Mouse (Mus musculus) heart, embryonic 13.5 days (tissue): ENCODE results near the gene Ceacam18. TPM values are rescaled to one million over a fixed set of nuclear protein-coding genes. Genes with fewer than 3 reads are reported as not detected.
"Not testable (repeated sequence)": the region's sequence is repeated elsewhere in the genome, so short reads cannot be mapped to it uniquely, and the experiment has no call there.

Experiments
- ATAC-seq: fragments of 200-750 bp; cut with Nextera tagmentation; 2 replicates; pipeline ENCODE4 v1.8.0; 2017; ENCODE audit warnings: moderate TSS enrichment; ENCODE audit not compliant: insufficient number of reproducible peaks, low FRiP score, low TSS enrichment; ENCODE audit errors: extremely low read depth
- H3K27ac ChIP-seq: fragments of 300-500 bp; sonication (generic); replicated peaks from 2 replicates; pipeline ENCODE4 v1.5.1; 2015; ENCODE audit warnings: moderate library complexity, mild to moderate bottlenecking, inconsistent platforms
- H3K27me3 ChIP-seq: fragments of 300-500 bp; sonication (generic); replicated peaks from 2 replicates; pipeline ENCODE4 v1.6.1; 2015; ENCODE audit warnings: mild to moderate bottlenecking, inconsistent platforms
- H3K36me3 ChIP-seq: fragments of 300-500 bp; sonication (generic); 2 replicates; pipeline ENCODE4 v1.6.1; 2015; ENCODE audit warnings: mild to moderate bottlenecking, inconsistent platforms
- H3K4me1 ChIP-seq: fragments of 300-500 bp; sonication (generic); 2 replicates; pipeline ENCODE4 v1.6.1; 2015; ENCODE audit warnings: inconsistent platforms
- H3K4me2 ChIP-seq: fragments of 300-500 bp; sonication (generic); 2 replicates; pipeline ENCODE4 v1.6.1; 2015; ENCODE audit warnings: inconsistent platforms, mild to moderate bottlenecking, moderate library complexity
- H3K4me3 ChIP-seq: fragments of 300-500 bp; sonication (generic); 2 replicates; pipeline ENCODE4 v1.5.1; 2015; ENCODE audit warnings: moderate library complexity, mild to moderate bottlenecking, inconsistent platforms
- H3K9ac ChIP-seq: fragments of 300-500 bp; sonication (generic); 2 replicates; pipeline ENCODE4 v1.6.1; 2015; ENCODE audit warnings: inconsistent platforms, mild to moderate bottlenecking, moderate library complexity
- H3K9me3 ChIP-seq: fragments of 300-500 bp; sonication (generic); 2 replicates; pipeline ENCODE4 v1.6.1; 2016; ENCODE audit warnings: inconsistent platforms
- WGBS: fragments of 180-500 bp; shearing (Covaris S2); methylation state at CpG from one replicate; pipeline ENCODE4 v1.1.7; 2015; ENCODE audit warnings: mixed read lengths; 5-methylcytosine and 5-hydroxymethylcytosine counted together
- polyA plus RNA-seq: library from polyadenylated mRNA; unstranded; fragments of >200 nt; fragmentation: Nextera tagmentation; extraction: Ambion mirVana; gene quantifications from 2 replicates; pipeline ENCODE4 v1.2.1, GENCODE M21; 2015

Gene Ceacam18
- polyA plus RNA-seq, 1 experiment from 2014 or later: not detected

DNA sequence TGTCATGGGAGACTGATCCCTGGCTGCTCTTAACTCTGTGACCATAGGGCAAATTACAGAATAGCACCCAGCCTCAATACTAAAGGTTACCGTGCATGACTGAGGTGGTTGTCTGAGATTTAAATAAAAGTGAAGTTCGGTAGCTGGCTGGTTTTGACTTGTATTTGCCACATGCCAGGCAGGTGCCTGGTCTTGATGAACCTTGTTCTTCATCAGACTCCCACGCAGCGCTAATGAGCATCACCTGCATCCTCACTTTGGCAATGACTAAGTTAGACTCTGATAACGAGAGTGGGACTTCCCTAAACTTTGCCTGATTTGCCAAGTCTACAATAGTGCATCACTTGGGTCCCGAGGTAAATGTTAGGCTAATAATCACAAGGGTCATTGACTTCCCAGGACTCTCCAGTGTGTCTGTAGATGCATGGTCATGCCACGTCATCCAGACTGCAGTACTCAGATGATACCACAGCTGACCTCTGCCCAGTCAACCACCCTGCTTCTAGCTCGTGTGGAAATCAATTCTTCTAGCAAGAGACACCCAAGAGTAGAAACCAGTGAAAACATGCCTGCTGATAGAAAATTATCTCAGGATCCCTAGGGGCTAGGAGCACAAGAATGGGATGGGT is 8.6 kb upstream of the Ceacam18 start:
- H3K36me3 ChIP-seq: no peaks in the 10 kb centered on the region
- H3K27me3 ChIP-seq: 0 out of 2 replicates have a peak, but pooled peaks cover 3% of the 10 kb centered on the region
- WGBS: 62% methylated on average over 8 of the region's 8 CpGs
- H3K9ac ChIP-seq: no peak overlapping the region
- no peak for ATAC-seq
- H3K4me3 ChIP-seq: no peak overlapping the region
- H3K27ac ChIP-seq: no peak overlapping the region
- H3K9me3 ChIP-seq: no peaks in the 10 kb centered on the region
- no peak overlapping the region for H3K4me2 ChIP-seq
- H3K4me1 ChIP-seq: no peaks in the 10 kb centered on the region

- Histone ChIP-seq H3K4me2 (no peak overlapping the region), H3K27ac (no peak overlapping the region), H3K27me3 (no peaks in the 10 kb centered on the region), H3K9ac (no peak overlapping the region), H3K4me3 (no peak overlapping the region), H3K36me3 (no peaks in the 10 kb centered on the region), H3K9me3 (no peaks in the 10 kb centered on the region), H3K4me1 (no peaks in the 10 kb centered on the region)
- no peak for ATAC-seq
- WGBS: 74% methylated on average over 4 of the region's 4 CpGs
Measured at GRCm38 (mm10) chr7:43633940-43634339, 567 bp upstream of the Ceacam18 start.

GRCm38 (mm10) chr7:43636194-43636593 is 1.7 kb downstream of the Ceacam18 start:
- Histone ChIP-seq H3K4me3 (no peak overlapping the region), H3K4me1 (no peaks in the 10 kb centered on the region), H3K4me2 (no peak overlapping the region), H3K27me3 (no peaks in the 10 kb centered on the region), H3K36me3 (no peaks in the 10 kb centered on the region), H3K27ac (no peak overlapping the region), H3K9ac (no peak overlapping the region), H3K9me3 (no peaks in the 10 kb centered on the region)
- no peak for ATAC-seq
- 53% methylated on average over 2 of the region's 2 CpGs for WGBS

DNA sequence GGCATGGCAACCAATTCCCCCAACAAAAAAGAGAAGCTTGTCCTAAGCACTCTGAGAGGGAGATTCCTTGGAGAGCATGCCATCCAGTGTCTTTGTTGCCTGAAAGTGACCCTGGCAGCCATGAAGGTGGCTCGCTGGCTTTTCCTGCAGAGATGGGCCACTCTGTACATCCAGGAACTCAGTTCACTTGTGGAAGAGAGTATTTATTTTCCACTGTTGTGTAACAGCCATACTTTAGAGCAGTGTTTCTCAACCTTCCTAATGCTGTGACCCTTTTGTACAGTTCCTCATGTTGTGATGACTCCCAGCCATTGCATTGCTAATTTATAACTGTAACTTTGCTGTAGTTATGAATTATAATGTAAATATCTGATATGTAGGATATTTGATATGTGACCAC is 2.6 kb downstream of the Ceacam18 start:
- H3K36me3 ChIP-seq: no peaks in the 10 kb centered on the region
- no peaks in the 10 kb centered on the region for H3K9me3 ChIP-seq
- no peak overlapping the region for H3K4me3 ChIP-seq
- no peaks in the 10 kb centered on the region for H3K4me1 ChIP-seq
- H3K9ac ChIP-seq: no peak overlapping the region
- H3K27ac ChIP-seq: no peak overlapping the region
- H3K4me2 ChIP-seq: no peak overlapping the region
- 69% methylated on average over 1 of the region's 1 CpGs for WGBS
- no peaks in the 10 kb centered on the region for H3K27me3 ChIP-seq
- no peak for ATAC-seq

- ATAC-seq: no peak
- H3K36me3 ChIP-seq: no peaks in the 10 kb centered on the region
- no peak overlapping the region for H3K9ac ChIP-seq
- H3K4me3 ChIP-seq: no peak overlapping the region
- H3K4me2 ChIP-seq: no peak overlapping the region
- WGBS: 67% methylated on average over 5 of the region's 5 CpGs
- H3K27me3 ChIP-seq: no peaks in the 10 kb centered on the region
- no peaks in the 10 kb centered on the region for H3K9me3 ChIP-seq
- H3K27ac ChIP-seq: no peak overlapping the region
- H3K4me1 ChIP-seq: no peaks in the 10 kb centered on the region
Measured at GRCm38 (mm10) chr7:43642587-43642986, 8.1 kb downstream of the Ceacam18 start.

- H3K27me3 ChIP-seq: no peaks in the 10 kb centered on the region
- H3K36me3 ChIP-seq: no peaks in the 10 kb centered on the region
- no peak overlapping the region for H3K27ac ChIP-seq
- 69% methylated on average over 17 of the region's 17 CpGs for WGBS
- H3K9ac ChIP-seq: no peak overlapping the region
- no peaks in the 10 kb centered on the region for H3K4me1 ChIP-seq
- H3K4me3 ChIP-seq: no peak overlapping the region
- no peak for ATAC-seq
- no peaks in the 10 kb centered on the region for H3K9me3 ChIP-seq
- H3K4me2 ChIP-seq: no peak overlapping the region
Measured at GRCm38 (mm10) chr7:43643046-43643652, 8.6 kb downstream of the Ceacam18 start.

- H3K9me3 ChIP-seq: 0 out of 2 replicates have a peak, but pooled peaks cover 7% of the 10 kb centered on the region
- H3K4me2 ChIP-seq: no peak overlapping the region
- ATAC-seq: no peak
- 73% methylated on average over 6 of the region's 6 CpGs for WGBS
- H3K36me3 ChIP-seq: no peaks in the 10 kb centered on the region
- H3K9ac ChIP-seq: no peak overlapping the region
- H3K27ac ChIP-seq: no peak overlapping the region
- no peaks in the 10 kb centered on the region for H3K4me1 ChIP-seq
- no peak overlapping the region for H3K4me3 ChIP-seq
- H3K27me3 ChIP-seq: no peaks in the 10 kb centered on the region
Measured at GRCm38 (mm10) chr7:43652683-43653082, 18.2 kb downstream of the Ceacam18 start.

GRCm38 (mm10) chr7:43654519-43654918 is 20.0 kb downstream of the Ceacam18 start:
- Histone ChIP-seq H3K4me3 (no peak overlapping the region), H3K9me3 (0 out of 2 replicates have a peak, but pooled peaks cover 7% of the 10 kb centered on the region), H3K27me3 (no peaks in the 10 kb centered on the region; the same call in 1 of the 2 replicates), H3K9ac (no peak overlapping the region), H3K27ac (no peak overlapping the region), H3K4me2 (no peak overlapping the region), H3K36me3 (no peaks in the 10 kb centered on the region), H3K4me1 (no peaks in the 10 kb centered on the region)
- 59% methylated on average over 3 of the region's 3 CpGs for WGBS
- ATAC-seq: no peak

DNA sequence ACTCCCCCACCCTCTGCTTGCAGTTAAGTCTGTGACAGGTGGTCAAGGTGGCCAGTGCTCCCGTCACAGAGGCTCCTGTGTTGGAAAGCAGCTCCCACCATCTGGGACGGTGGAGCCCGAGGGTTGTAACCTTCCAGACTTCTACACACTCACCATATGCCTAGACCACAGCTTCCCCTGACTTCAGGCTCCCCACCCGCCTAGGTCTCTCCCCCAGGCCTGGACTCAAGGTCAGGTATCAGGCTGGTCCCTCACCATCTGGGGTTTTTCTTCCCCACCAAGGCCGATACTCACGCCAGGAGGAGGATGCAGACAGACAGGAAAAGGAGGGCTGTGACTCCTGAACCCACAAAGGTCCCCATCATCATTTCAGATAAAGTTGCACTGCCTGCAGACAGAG is 21.7 kb downstream of the Ceacam18 start:
- Histone ChIP-seq H3K27ac (no peak overlapping the region), H3K4me1 (no peaks in the 10 kb centered on the region), H3K4me2 (no peak overlapping the region), H3K9ac (no peak overlapping the region), H3K9me3 (0 out of 2 replicates have a peak, but pooled peaks cover 6% of the 10 kb centered on the region), H3K36me3 (no peaks in the 10 kb centered on the region), H3K4me3 (no peak overlapping the region), H3K27me3 (no peaks in the 10 kb centered on the region; the same call in 1 of the 2 replicates)
- 49% methylated on average over 6 of the region's 6 CpGs for WGBS
- ATAC-seq: no peak

DNA sequence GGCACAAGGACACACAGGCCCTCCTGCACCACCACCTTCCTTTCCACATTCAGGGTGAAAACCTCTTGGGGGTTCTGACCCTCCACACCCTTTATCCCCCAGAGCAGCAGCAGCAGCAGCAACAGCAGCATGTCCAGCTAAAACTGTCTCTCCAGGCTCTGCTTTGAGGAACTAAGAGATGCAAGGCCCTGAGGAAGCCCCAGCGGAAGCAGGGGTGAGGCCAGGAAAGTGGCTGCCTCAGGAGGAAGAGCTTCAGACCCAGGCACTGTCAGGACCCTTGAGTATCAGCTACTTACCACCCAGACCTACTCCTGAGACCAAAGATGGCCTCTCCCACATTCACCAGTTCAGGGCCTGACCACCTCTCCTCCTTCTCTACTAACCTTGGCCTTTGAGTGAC is 25.5 kb downstream of the Ceacam18 start, which contains the start of gene Siglece:
TSS of gene Siglece (minus strand) at position 160 of the 400 bp plus-strand sequence.
- Histone ChIP-seq H3K9ac (no peak within 1 kb of the TSS), H3K4me2 (no peak within 1 kb of the TSS), H3K9me3 (no peaks in the 10 kb centered on the region), H3K36me3 (no peaks in the 10 kb centered on the region), H3K4me3 (no peak within 1 kb of the TSS), H3K4me1 (no peaks in the 10 kb centered on the region), H3K27ac (no peak within 1 kb of the TSS), H3K27me3 (no peaks in the 10 kb centered on the region; the same call in 1 of the 2 replicates)
- no peak for ATAC-seq
- WGBS: 68% methylated on average over 1 of the region's 1 CpGs

- no peak for ATAC-seq
- 59% methylated on average over 1 of the region's 1 CpGs for WGBS
- no peaks in the 10 kb centered on the region for H3K36me3 ChIP-seq
- H3K9me3 ChIP-seq: no peaks in the 10 kb centered on the region
- no peaks in the 10 kb centered on the region for H3K4me1 ChIP-seq
- H3K9ac ChIP-seq: no peak overlapping the region
- H3K4me2 ChIP-seq: no peak overlapping the region
- no peaks in the 10 kb centered on the region; the same call in 1 of the 2 replicates for H3K27me3 ChIP-seq
- no peak overlapping the region for H3K4me3 ChIP-seq
- no peak overlapping the region for H3K27ac ChIP-seq
Measured at GRCm38 (mm10) chr7:43662804-43663203, 28.3 kb downstream of the Ceacam18 start.

DNA sequence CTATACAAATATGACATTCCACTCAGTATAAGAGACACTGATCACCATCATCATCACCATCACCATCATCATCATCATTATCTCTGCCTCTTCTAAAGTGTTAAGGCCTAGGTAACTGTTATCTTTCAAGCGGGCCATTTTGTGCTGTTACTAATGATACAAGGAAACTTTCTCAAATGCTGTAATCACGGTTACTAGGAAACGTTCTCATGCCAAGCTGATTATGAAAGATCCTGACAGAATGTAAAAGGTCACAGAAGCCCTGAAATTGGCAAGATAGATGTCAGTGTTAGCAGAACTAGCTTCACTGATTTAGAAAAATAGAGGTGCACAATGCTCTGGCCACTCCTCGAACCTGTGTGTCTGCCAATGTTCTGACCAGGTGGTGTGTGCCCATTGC is 32.7 kb downstream of the Ceacam18 start:
- H3K27ac ChIP-seq, H3K4me3 ChIP-seq, H3K4me2 ChIP-seq, H3K27me3 ChIP-seq, ATAC-seq, H3K9ac ChIP-seq, H3K4me1 ChIP-seq, H3K36me3 ChIP-seq, H3K9me3 ChIP-seq: not testable (repeated sequence)
- WGBS: 74% methylated on average over 4 of the region's 4 CpGs
